Mouse (Mus musculus): ENCODE measurements around the gene App.

Gene App

GRCm38 (mm10) chr16:85118916-85119315 is 54.6 kb downstream of the App start:
- DNase-seq (ENCODE audit: low read depth, low spot score) = no peak

- DNase-seq (ENCODE audit: low read depth, low spot score) = no peak
These were observed 56.0 kb downstream of the App start for GRCm38 (mm10) chr16:85117541-85117940.

- no peak for DNase-seq (ENCODE audit: low read depth, low spot score)
These were observed 57.7 kb downstream of the App start for GRCm38 (mm10) chr16:85115837-85116236.

- DNase-seq (ENCODE audit: low read depth, low spot score) = no peak
These were observed 58.8 kb downstream of the App start for GRCm38 (mm10) chr16:85114742-85115141.

- DNase-seq (ENCODE audit: low read depth, low spot score) = no peak
These were observed 59.6 kb downstream of the App start for GRCm38 (mm10) chr16:85113941-85114340.

GRCm38 (mm10) chr16:85112254-85112653 is 61.3 kb downstream of the App start:
- no peak for DNase-seq (ENCODE audit: low read depth, low spot score)

GRCm38 (mm10) chr16:85110428-85110827 is 63.1 kb downstream of the App start:
- DNase-seq (ENCODE audit: low read depth, low spot score) = no peak

GRCm38 (mm10) chr16:85108486-85108885 is 65.1 kb downstream of the App start:
- no peak for DNase-seq (ENCODE audit: low read depth, low spot score)

GRCm38 (mm10) chr16:85106644-85107323 is 66.8 kb downstream of the App start:
- DNase-seq (ENCODE audit: low read depth, low spot score) = no peak

- no peak for DNase-seq (ENCODE audit: low read depth, low spot score)
These were observed 68.0 kb downstream of the App start for GRCm38 (mm10) chr16:85105603-85106002.

GRCm38 (mm10) chr16:85103116-85103787 is 70.3 kb downstream of the App start:
- no peak for DNase-seq (ENCODE audit: low read depth, low spot score)

GRCm38 (mm10) chr16:85101544-85101943 is 72.0 kb downstream of the App start:
- DNase-seq (ENCODE audit: low read depth, low spot score) = no peak

- DNase-seq (ENCODE audit: low read depth, low spot score) = no peak
These were observed 72.8 kb downstream of the App start for GRCm38 (mm10) chr16:85100806-85101205.

GRCm38 (mm10) chr16:85099487-85099886 is 74.1 kb downstream of the App start:
- no peak for DNase-seq (ENCODE audit: low read depth, low spot score)

GRCm38 (mm10) chr16:85099044-85099443 is 74.5 kb downstream of the App start:
- no peak for DNase-seq (ENCODE audit: low read depth, low spot score)

- no peak for DNase-seq (ENCODE audit: low read depth, low spot score)
These were observed 77.2 kb downstream of the App start for GRCm38 (mm10) chr16:85096396-85096795.

GRCm38 (mm10) chr16:85095923-85096322 is 77.6 kb downstream of the App start:
- DNase-seq (ENCODE audit: low read depth, low spot score) = no peak

GRCm38 (mm10) chr16:85092644-85093091 is 80.9 kb downstream of the App start:
- no peak for DNase-seq (ENCODE audit: low read depth, low spot score)

GRCm38 (mm10) chr16:85092183-85092582 is 81.4 kb downstream of the App start:
- no peak for DNase-seq (ENCODE audit: low read depth, low spot score)

GRCm38 (mm10) chr16:85090992-85091391 is 82.6 kb downstream of the App start:
- DNase-seq (ENCODE audit: low read depth, low spot score) = no peak

- no peak for DNase-seq (ENCODE audit: low read depth, low spot score)
These were observed 85.4 kb downstream of the App start for GRCm38 (mm10) chr16:85088126-85088525.

GRCm38 (mm10) chr16:85086303-85086702 is 87.3 kb downstream of the App start:
- no peak for DNase-seq (ENCODE audit: low read depth, low spot score)

- DNase-seq (ENCODE audit: low read depth, low spot score) = no peak
These were observed 87.7 kb downstream of the App start for GRCm38 (mm10) chr16:85085902-85086301.

Data from c-Kit-negative CD71-positive TER-119-positive erythroid progenitor cells, embryonic 14.5 days (primary cell).